Mouse (Mus musculus): ENCODE measurements at regions not wholly inside any gene's neighbourhood (a gene's known extent, or its start where the extent isn't known, plus 50 kb on each side); places are given as distances from the start of the nearest gene placed in this dataset.

DNA sequence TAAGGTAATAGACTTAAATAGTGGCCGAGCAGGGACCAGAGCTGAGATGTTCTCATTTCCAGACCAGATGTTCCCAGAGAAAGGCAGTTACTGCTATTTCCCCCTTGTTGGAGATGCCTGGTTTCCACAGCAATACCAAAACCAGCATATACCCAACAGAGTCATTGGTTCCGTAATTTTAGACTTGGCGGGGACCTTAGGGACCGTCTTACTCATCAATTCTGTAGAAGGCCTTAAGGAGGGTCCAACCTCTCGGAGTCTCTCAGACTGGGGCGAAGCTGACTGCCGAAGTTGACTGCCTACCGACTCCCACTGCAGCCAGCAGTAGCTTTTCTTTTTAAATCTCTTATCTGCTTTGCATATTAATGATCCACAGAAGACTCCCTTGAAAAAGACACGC lies 95.1 kb upstream of the Foxn2 start:
- H3K27me3 ChIP-seq (ENCODE audit: insufficient read depth, poor library complexity, severe bottlenecking), result no peaks in the 10 kb centered on the region
- no peaks in the 10 kb centered on the region for H3K36me3 ChIP-seq
- no peak overlapping the region for H3K27ac ChIP-seq
- no peak for DNase-seq (ENCODE audit: low spot score)
- H3K4me3 ChIP-seq, result no peak overlapping the region
- WGBS, result 87% methylated on average over 9 of the region's 9 CpGs
- H3K4me1 ChIP-seq (replicated peaks), result peaks cover 15% of the 10 kb centered on the region; the same call in 1 of the 2 replicates
- no peaks in the 10 kb centered on the region for H3K9me3 ChIP-seq

GRCm38 (mm10) chr17:88346896-88347295 lies 93.6 kb upstream of the Foxn2 start:
- 52% methylated on average over 3 of the region's 3 CpGs for WGBS
- DNase-seq (ENCODE audit: low spot score), result no peak
- Histone ChIP-seq H3K27ac (no peak overlapping the region), H3K9me3 (no peaks in the 10 kb centered on the region), H3K27me3 (ENCODE audit: insufficient read depth, poor library complexity, severe bottlenecking) (no peaks in the 10 kb centered on the region), H3K4me1 (replicated peaks) (peaks cover 12% of the 10 kb centered on the region; the same call in 1 of the 2 replicates), H3K36me3 (no peaks in the 10 kb centered on the region), H3K4me3 (no peak overlapping the region)

DNA sequence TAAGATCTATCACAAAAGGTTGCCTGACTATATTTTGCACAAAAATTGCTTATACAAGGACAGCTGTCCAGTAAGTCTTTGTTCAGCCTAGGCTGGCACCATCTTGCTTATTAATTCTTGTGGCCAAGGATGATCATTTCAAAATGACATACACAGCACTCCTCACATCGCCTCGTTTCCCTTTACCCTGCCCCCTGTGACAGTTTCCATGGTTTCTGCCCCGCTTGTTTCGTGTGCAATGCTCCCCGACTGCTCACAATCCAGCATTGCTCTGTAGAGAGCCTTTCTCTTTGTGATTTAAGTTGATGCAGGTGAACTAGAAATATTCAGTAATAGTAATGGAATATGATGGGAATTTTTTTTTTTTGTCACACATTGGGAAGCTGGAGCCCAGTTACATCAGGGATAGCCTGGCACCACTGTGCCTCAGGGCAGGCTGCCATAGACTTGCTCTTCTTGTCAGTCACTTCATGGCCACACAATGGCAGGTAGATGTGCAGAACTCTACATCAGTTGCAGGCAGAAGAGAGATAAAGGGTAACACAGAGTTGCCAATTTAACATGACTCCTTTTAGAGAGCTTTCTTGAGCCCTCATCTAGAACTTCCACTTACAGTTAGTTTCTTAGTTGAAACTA lies 90.6 kb upstream of the Foxn2 start:
- peaks cover 5% of the 10 kb centered on the region; the same call in 1 of the 2 replicates for H3K4me1 ChIP-seq (replicated peaks)

DNA sequence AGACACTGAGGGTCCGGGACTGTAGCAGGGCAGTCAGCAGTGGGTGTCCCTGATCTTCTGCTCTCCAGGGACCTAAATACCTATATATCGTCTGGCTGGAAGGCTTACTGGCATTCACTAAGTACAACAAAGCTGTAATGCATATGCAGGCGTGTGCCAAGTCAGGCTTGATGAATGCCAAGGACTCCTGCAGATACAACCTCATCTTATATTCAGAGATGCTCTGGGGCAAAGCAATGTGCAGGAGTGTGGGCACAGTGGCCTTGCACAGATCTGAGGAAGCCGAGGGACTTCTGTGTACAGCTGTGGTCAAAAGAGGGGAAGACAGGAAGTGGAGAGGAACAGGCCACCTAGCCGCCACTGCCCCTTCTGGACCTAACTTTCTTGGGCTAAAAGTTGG lies 89.5 kb upstream of the Foxn2 start:
- H3K9me3 ChIP-seq, result 0 out of 2 replicates have a peak, but pooled peaks cover 5% of the 10 kb centered on the region
- no peak overlapping the region for H3K4me3 ChIP-seq
- no peak for DNase-seq (ENCODE audit: low spot score)
- H3K36me3 ChIP-seq, result no peaks in the 10 kb centered on the region
- H3K27ac ChIP-seq, result no peak overlapping the region
- 84% methylated on average over 5 of the region's 5 CpGs for WGBS
- H3K27me3 ChIP-seq (ENCODE audit: insufficient read depth, poor library complexity, severe bottlenecking), result no peaks in the 10 kb centered on the region
- peaks cover 5% of the 10 kb centered on the region; the same call in 1 of the 2 replicates for H3K4me1 ChIP-seq (replicated peaks)

More for the DNA sequence above, 90.6 kb upstream of the Foxn2 start:
- Histone ChIP-seq H3K27me3 (ENCODE audit: insufficient read depth, poor library complexity, severe bottlenecking) (no peaks in the 10 kb centered on the region), H3K36me3 (no peaks in the 10 kb centered on the region), H3K4me3 (no peak overlapping the region), H3K9me3 (0 out of 2 replicates have a peak, but pooled peaks cover 5% of the 10 kb centered on the region), H3K27ac (no peak overlapping the region)
- DNase-seq (ENCODE audit: low spot score), result no peak
- 83% methylated on average over 5 of the region's 5 CpGs for WGBS

- Histone ChIP-seq H3K27me3 (ENCODE audit: insufficient read depth, poor library complexity, severe bottlenecking) (no peaks in the 10 kb centered on the region), H3K4me1 (replicated peaks) (no peaks in the 10 kb centered on the region), H3K36me3 (no peaks in the 10 kb centered on the region), H3K9me3 (0 out of 2 replicates have a peak, but pooled peaks cover 5% of the 10 kb centered on the region), H3K27ac (no peak overlapping the region), H3K4me3 (no peak overlapping the region)
- DNase-seq (ENCODE audit: low spot score), result no peak
Observed at GRCm38 (mm10) chr17:88352960-88353359, 87.6 kb upstream of the Foxn2 start.

DNA sequence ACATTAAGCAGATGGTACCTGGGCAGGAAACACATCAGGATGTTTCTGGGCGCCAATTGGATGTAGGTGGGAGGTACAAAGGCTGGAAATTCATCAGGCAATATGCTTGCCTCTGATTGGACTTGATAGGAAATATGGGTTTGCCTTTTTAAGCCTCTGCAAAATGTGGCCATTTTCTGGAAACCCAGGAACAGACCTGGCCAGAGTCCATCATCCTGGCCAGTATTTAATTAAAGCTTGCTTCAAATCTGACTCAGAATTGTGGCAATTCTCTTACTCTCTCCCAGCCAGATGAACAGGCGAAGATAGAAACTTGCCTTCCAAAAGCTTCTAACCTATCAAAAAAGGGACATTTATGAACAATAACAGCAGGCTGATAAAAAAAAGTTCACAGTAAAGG lies 79.3 kb upstream of the Foxn2 start:
- Histone ChIP-seq H3K4me1 (replicated peaks) (no peaks in the 10 kb centered on the region), H3K9me3 (no peaks in the 10 kb centered on the region), H3K27ac (no peak overlapping the region), H3K4me3 (no peak overlapping the region), H3K36me3 (no peaks in the 10 kb centered on the region), H3K27me3 (ENCODE audit: insufficient read depth, poor library complexity, severe bottlenecking) (no peaks in the 10 kb centered on the region)
- 84% methylated on average over 2 of the region's 2 CpGs for WGBS
- no peak for DNase-seq (ENCODE audit: low spot score)

DNA sequence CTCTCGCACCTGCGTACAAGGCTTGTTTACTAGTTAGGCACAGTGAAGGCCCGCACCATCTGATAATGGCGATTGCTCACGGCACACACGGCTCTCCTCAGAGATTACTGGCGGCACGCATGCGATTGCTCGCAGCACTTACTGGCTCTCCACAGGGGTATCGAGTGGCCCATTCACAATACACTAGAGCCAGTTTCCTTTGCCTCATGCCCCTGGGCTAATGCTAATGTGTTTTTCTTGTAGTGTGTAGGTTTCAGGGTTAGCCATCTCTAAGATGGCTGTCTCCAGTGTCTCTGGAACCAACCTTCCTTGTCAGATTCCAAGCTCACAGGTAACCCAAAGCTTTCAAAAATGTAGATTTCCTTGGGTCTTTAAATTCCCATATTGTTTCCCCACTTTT lies 78.1 kb upstream of the Foxn2 start:
- no peaks in the 10 kb centered on the region for H3K9me3 ChIP-seq
- H3K4me3 ChIP-seq, result no peak overlapping the region
- H3K27me3 ChIP-seq (ENCODE audit: insufficient read depth, poor library complexity, severe bottlenecking), result no peaks in the 10 kb centered on the region
- H3K27ac ChIP-seq, result no peak overlapping the region
- no peaks in the 10 kb centered on the region for H3K4me1 ChIP-seq (replicated peaks)
- no peak for DNase-seq (ENCODE audit: low spot score)
- H3K36me3 ChIP-seq, result no peaks in the 10 kb centered on the region
- 84% methylated on average over 11 of the region's 11 CpGs for WGBS

DNA sequence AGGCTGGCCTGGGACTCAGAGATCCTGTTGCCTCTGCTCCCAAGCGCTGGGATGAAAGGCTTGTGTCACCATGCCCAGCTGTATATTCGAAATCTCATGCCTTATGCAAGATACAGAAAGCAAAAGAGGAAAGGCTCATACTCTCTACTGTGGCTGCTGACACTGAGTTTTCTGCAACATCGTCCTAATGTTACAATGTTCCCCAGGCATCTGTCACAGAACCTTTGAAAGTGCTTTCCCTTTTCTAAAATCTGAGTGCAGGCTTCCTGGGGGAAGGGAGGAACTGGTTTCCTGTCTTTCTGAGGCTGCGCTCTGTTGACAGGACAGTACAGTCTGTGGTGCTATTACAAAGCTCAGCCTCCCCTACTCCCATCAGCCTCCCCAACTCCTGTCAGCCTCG lies 72.6 kb upstream of the Foxn2 start:
- H3K27me3 ChIP-seq (ENCODE audit: insufficient read depth, poor library complexity, severe bottlenecking), result no peaks in the 10 kb centered on the region
- H3K27ac ChIP-seq, result no peak overlapping the region
- H3K4me1 ChIP-seq (replicated peaks), result no peaks in the 10 kb centered on the region
- H3K36me3 ChIP-seq, result no peaks in the 10 kb centered on the region
- H3K4me3 ChIP-seq, result no peak overlapping the region
- DNase-seq (ENCODE audit: low spot score), result no peak
- H3K9me3 ChIP-seq, result no peaks in the 10 kb centered on the region
- 82% methylated on average over 5 of the region's 5 CpGs for WGBS

GRCm38 (mm10) chr17:88369971-88370370 lies 70.5 kb upstream of the Foxn2 start:
- DNase-seq (ENCODE audit: low spot score), result no peak
- Histone ChIP-seq H3K27me3 (ENCODE audit: insufficient read depth, poor library complexity, severe bottlenecking) (no peaks in the 10 kb centered on the region), H3K27ac (no peak overlapping the region), H3K4me1 (replicated peaks) (no peaks in the 10 kb centered on the region), H3K9me3 (no peaks in the 10 kb centered on the region), H3K4me3 (no peak overlapping the region), H3K36me3 (no peaks in the 10 kb centered on the region)
- 87% methylated on average over 8 of the region's 8 CpGs for WGBS

GRCm38 (mm10) chr17:88370676-88371075 lies 69.8 kb upstream of the Foxn2 start:
- Histone ChIP-seq H3K9me3 (no peaks in the 10 kb centered on the region), H3K4me1 (replicated peaks) (no peaks in the 10 kb centered on the region), H3K27ac (no peak overlapping the region), H3K4me3 (no peak overlapping the region), H3K27me3 (ENCODE audit: insufficient read depth, poor library complexity, severe bottlenecking) (no peaks in the 10 kb centered on the region), H3K36me3 (no peaks in the 10 kb centered on the region)
- no peak for DNase-seq (ENCODE audit: low spot score)
- WGBS, result 88% methylated on average over 9 of the region's 9 CpGs

DNA sequence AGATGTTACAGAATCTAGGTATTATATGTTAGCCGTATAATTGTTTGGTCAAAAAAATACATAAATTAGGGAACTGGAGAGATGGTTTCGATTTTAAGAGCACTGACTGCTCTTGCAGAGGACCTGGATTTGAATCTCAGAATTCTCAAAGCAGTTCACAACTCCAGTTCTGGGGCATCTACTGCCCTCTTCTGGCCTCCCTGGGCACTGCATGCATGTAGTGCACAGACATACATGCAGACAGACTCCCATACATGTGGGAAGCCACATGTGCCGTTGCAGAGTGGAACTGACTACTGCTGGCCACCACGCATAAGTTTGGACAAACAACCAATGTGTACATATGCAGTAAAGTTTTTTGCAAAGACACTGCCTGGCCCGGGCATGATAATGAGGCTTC lies 62.0 kb upstream of the Foxn2 start:
- H3K9me3 ChIP-seq, result 0 out of 2 replicates have a peak, but pooled peaks cover 3% of the 10 kb centered on the region
- no peak for DNase-seq (ENCODE audit: low spot score)
- H3K36me3 ChIP-seq, result no peaks in the 10 kb centered on the region
- H3K27me3 ChIP-seq (ENCODE audit: insufficient read depth, poor library complexity, severe bottlenecking), result no peaks in the 10 kb centered on the region
- H3K27ac ChIP-seq, result no peak overlapping the region
- 95% methylated on average over 5 of the region's 5 CpGs for WGBS
- no peaks in the 10 kb centered on the region for H3K4me1 ChIP-seq (replicated peaks)
- H3K4me3 ChIP-seq, result no peak overlapping the region

GRCm38 (mm10) chr17:88379389-88379788 lies 61.1 kb upstream of the Foxn2 start:
- Histone ChIP-seq H3K4me1 (replicated peaks) (no peaks in the 10 kb centered on the region), H3K36me3 (no peaks in the 10 kb centered on the region), H3K27me3 (ENCODE audit: insufficient read depth, poor library complexity, severe bottlenecking) (no peaks in the 10 kb centered on the region), H3K9me3 (0 out of 2 replicates have a peak, but pooled peaks cover 3% of the 10 kb centered on the region), H3K27ac (no peak overlapping the region), H3K4me3 (no peak overlapping the region)
- WGBS, result 95% methylated on average over 5 of the region's 5 CpGs
- no peak for DNase-seq (ENCODE audit: low spot score)

- Histone ChIP-seq H3K36me3 (no peaks in the 10 kb centered on the region), H3K27me3 (ENCODE audit: insufficient read depth, poor library complexity, severe bottlenecking) (no peaks in the 10 kb centered on the region), H3K4me3 (no peak overlapping the region), H3K4me1 (replicated peaks) (no peaks in the 10 kb centered on the region), H3K9me3 (0 out of 2 replicates have a peak, but pooled peaks cover 3% of the 10 kb centered on the region), H3K27ac (no peak overlapping the region)
- no peak for DNase-seq (ENCODE audit: low spot score)
- 58% methylated on average over 9 of the region's 9 CpGs for WGBS
Observed at GRCm38 (mm10) chr17:88381106-88381505, 59.4 kb upstream of the Foxn2 start.

- H3K27ac ChIP-seq, result no peak overlapping the region
- no peaks in the 10 kb centered on the region for H3K36me3 ChIP-seq
- H3K27me3 ChIP-seq (ENCODE audit: insufficient read depth, poor library complexity, severe bottlenecking), result no peaks in the 10 kb centered on the region
- H3K4me1 ChIP-seq (replicated peaks), result 0 out of 2 replicates have a peak, but pooled peaks cover 1% of the 10 kb centered on the region
- no peak for DNase-seq (ENCODE audit: low spot score)
- 0 out of 2 replicates have a peak, but pooled peaks cover 2% of the 10 kb centered on the region for H3K9me3 ChIP-seq
- 77% methylated on average over 4 of the region's 4 CpGs for WGBS
- no peak overlapping the region for H3K4me3 ChIP-seq
Observed at GRCm38 (mm10) chr17:88383447-88383846, 57.1 kb upstream of the Foxn2 start.
